Mouse (Mus musculus) liver, adult 2 months (tissue): ENCODE results near the gene Lrrc4b.

ENCODE experiments used
- CTCF ChIP-seq: fragments of 200-500 bp; IDR thresholded peaks from 2 replicates; pipeline ENCODE4 v1.5.1; 2011; ENCODE audit warnings: low read depth, low read length, control low read depth
- POLR2A ChIP-seq: fragments of 200-500 bp; IDR thresholded peaks from 2 replicates; pipeline ENCODE4 v1.6.1; 2011; ENCODE audit warnings: low read length, control low read depth; ENCODE audit not compliant: insufficient read depth; ENCODE audit errors: extremely low read depth

DNA sequence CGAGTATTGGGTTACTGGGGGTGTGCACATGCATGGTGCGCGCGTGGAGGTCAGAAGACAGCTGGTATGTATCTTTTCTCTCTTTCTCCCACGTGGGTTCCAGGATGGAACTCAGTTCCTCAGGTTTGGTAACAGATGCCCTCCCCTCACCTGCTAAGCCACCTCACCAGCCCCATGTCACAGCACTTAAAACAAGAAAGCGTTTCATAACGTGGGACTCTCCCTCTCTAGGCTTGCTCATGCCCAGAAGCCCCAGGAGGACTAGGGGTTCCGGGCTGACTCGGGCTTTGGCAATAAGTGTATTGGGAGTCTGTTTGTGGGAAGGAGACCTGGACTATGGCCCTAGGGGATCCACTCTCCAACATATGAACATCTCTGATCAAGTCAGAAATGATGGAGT, 5.3 kb downstream of the Lrrc4b start:
- TF ChIP-seq POLR2A, result no peak
- no peak for TF ChIP-seq CTCF
